Mouse (Mus musculus) limb, embryonic 14.5 days (tissue): ENCODE measurements around the gene Col9a3. TPM values are rescaled to one million over a fixed set of nuclear protein-coding genes. Genes with fewer than 3 reads are reported as not detected.
A peak's percentile ranks its signal among the peaks of the same experiment; 100 is the strongest.

Experiments used
- ATAC-seq: fragments of 200-750 bp; cut with Nextera tagmentation; 2 replicates; pipeline ENCODE4 v1.8.0; 2017; ENCODE audit warnings: low read depth, moderate number of reproducible peaks, moderate TSS enrichment; ENCODE audit not compliant: low FRiP score
- DNase-seq: peaks from one replicate; pipeline ENCODE4 v3.0.0-alpha.2; 2015; ENCODE audit warnings: low spot score
- H3K27ac ChIP-seq: fragments of 300-500 bp; sonication (generic); replicated peaks from 2 replicates; pipeline ENCODE4 v1.5.1; 2014; ENCODE audit warnings: low read depth, mild to moderate bottlenecking, low read length, moderate library complexity, mixed read lengths
- H3K27me3 ChIP-seq: fragments of 300-500 bp; sonication (generic); 2 replicates; pipeline ENCODE4 v1.6.1; 2014; ENCODE audit warnings: low read length, mixed read lengths; ENCODE audit not compliant: control insufficient read depth, insufficient read depth
- H3K36me3 ChIP-seq: fragments of 300-500 bp; sonication (generic); 2 replicates; pipeline ENCODE4 v1.6.1; 2014; ENCODE audit warnings: mild to moderate bottlenecking, low read length, moderate library complexity, mixed read lengths; ENCODE audit not compliant: control insufficient read depth, insufficient read depth
- H3K4me1 ChIP-seq: fragments of 300-500 bp; sonication (generic); 2 replicates; pipeline ENCODE4 v1.6.1; 2014; ENCODE audit warnings: antibody characterized with exemption, low read length, mixed read lengths; ENCODE audit not compliant: control insufficient read depth, insufficient read depth
- H3K4me2 ChIP-seq: fragments of 300-500 bp; sonication (generic); replicated peaks from 2 replicates; pipeline ENCODE4 v1.6.1; 2014; ENCODE audit warnings: low read depth, mild to moderate bottlenecking, low read length, moderate library complexity; ENCODE audit not compliant: severe bottlenecking
- H3K4me3 ChIP-seq: fragments of 300-500 bp; sonication (generic); replicated peaks from 2 replicates; pipeline ENCODE4 v1.5.1; 2014; ENCODE audit warnings: low read length
- H3K9ac ChIP-seq: fragments of 300-500 bp; sonication (generic); 2 replicates; pipeline ENCODE4 v1.6.1; 2014; ENCODE audit warnings: mild to moderate bottlenecking, low read depth, low read length, moderate library complexity; ENCODE audit not compliant: severe bottlenecking
- H3K9me3 ChIP-seq: fragments of 300-500 bp; sonication (generic); 2 replicates; pipeline ENCODE4 v1.6.1; 2016; ENCODE audit warnings: low read length; ENCODE audit not compliant: control insufficient read depth
- POLR2A ChIP-seq: fragments of 200-500 bp; IDR thresholded peaks from 2 replicates; pipeline ENCODE4 v1.8.0; 2012; ENCODE audit warnings: inconsistent platforms, mild to moderate bottlenecking, moderate library complexity, borderline replicate concordance; ENCODE audit not compliant: insufficient read depth, insufficient read length; ENCODE audit errors: extremely low read depth
- WGBS: fragments of 180-500 bp; shearing (Covaris S2); extraction: QIAGEN DNeasy Blood & Tissue Kit; methylation state at CpG from one replicate; pipeline ENCODE4 v1.1.7; 2014; 5-methylcytosine and 5-hydroxymethylcytosine counted together
- polyA plus RNA-seq, 2 experiments: library from polyadenylated mRNA; depleted of rRNA in 1 of 2; stranded (reverse) in 1 of 2; unstranded in 1 of 2; fragments of >200 nt; fragmentation: Nextera tagmentation in 1 of 2; extraction: Ambion mirVana in 1 of 2; gene quantifications; 2 replicates each; pipeline versions ENCODE4 v1.2.1 to v1.2.3; 2012 to 2014

The Col9a3 gene
- polyA plus RNA-seq, 2 experiments, result 334 to 612 TPM

- H3K9ac ChIP-seq, result peak within 1 kb of the TSS; percentile 90
- H3K4me1 ChIP-seq, result peaks cover 11% of the 10 kb centered on the region
- ATAC-seq, result peak; percentile 94
- peaks cover 56% of the 10 kb centered on the region for H3K36me3 ChIP-seq
- peak; percentile 91 for DNase-seq
- under 1% methylated on average over 40 of the region's 67 CpGs for WGBS
- H3K9me3 ChIP-seq, result no peaks in the 10 kb centered on the region
- H3K27me3 ChIP-seq, result no peaks in the 10 kb centered on the region
- peak within 1 kb of the TSS; percentile 87 for H3K27ac ChIP-seq
- peak within 1 kb of the TSS; percentile 92 for H3K4me3 ChIP-seq
- H3K4me2 ChIP-seq, result peak within 1 kb of the TSS; percentile 78
- TF ChIP-seq POLR2A, result peak; percentile 65; the same call in 1 of the 2 replicates
Observed at GRCm38 (mm10) chr2:180589123-180589831, 8.3 kb upstream of the Col9a3 start, which contains the start of gene Ogfr. Gene Ogfr (plus strand): TSS chr2:180589245.

- peak overlapping the region; percentile 64 for H3K9ac ChIP-seq
- peak; percentile 69; the same call in 1 of the 2 replicates for TF ChIP-seq POLR2A
- H3K36me3 ChIP-seq, result peaks cover 35% of the 10 kb centered on the region
- WGBS, result 1% methylated on average over 35 of the region's 41 CpGs
- peak; percentile 72 for ATAC-seq
- H3K4me3 ChIP-seq, result peak overlapping the region; percentile 47
- peak; percentile 12 for DNase-seq
- H3K4me2 ChIP-seq, result peak overlapping the region; percentile 65
- H3K27ac ChIP-seq, result peak overlapping the region; percentile 88
- H3K4me1 ChIP-seq, result peaks cover 13% of the 10 kb centered on the region
- H3K27me3 ChIP-seq, result 0 out of 2 replicates have a peak, but pooled peaks cover 6% of the 10 kb centered on the region
- no peaks in the 10 kb centered on the region for H3K9me3 ChIP-seq
Observed at GRCm38 (mm10) chr2:180598157-180598705, 641 bp downstream of the Col9a3 start.

GRCm38 (mm10) chr2:180600569-180601021 is 3.0 kb downstream of the Col9a3 start:
- H3K27ac ChIP-seq, result peak overlapping the region; percentile 71
- 0 out of 2 replicates have a peak, but pooled peaks cover 6% of the 10 kb centered on the region for H3K27me3 ChIP-seq
- peak overlapping the region; percentile 65 for H3K4me2 ChIP-seq
- DNase-seq (no peak), ATAC-seq (no peak)
- no peaks in the 10 kb centered on the region for H3K9me3 ChIP-seq
- 34% methylated on average over 9 of the region's 9 CpGs for WGBS
- peaks cover 15% of the 10 kb centered on the region for H3K4me1 ChIP-seq
- peak overlapping the region; percentile 47 for H3K4me3 ChIP-seq
- peaks cover 11% of the 10 kb centered on the region for H3K36me3 ChIP-seq
- H3K9ac ChIP-seq, result peak overlapping the region; percentile 64
- TF ChIP-seq POLR2A, result no peak

- Histone ChIP-seq H3K27me3 (no peaks in the 10 kb centered on the region), H3K27ac (0 out of 2 replicates have a peak overlapping the region, but pooled peaks have one; percentile 53), H3K4me3 (no peak overlapping the region; the same call in 1 of the 2 replicates), H3K4me2 (no peak overlapping the region), H3K9ac (no peak overlapping the region), H3K4me1 (peaks cover 11% of the 10 kb centered on the region), H3K9me3 (no peaks in the 10 kb centered on the region), H3K36me3 (peaks cover 18% of the 10 kb centered on the region)
- ATAC-seq, result peak; percentile 60
- DNase-seq, result no peak
- no peak for TF ChIP-seq POLR2A
- WGBS, result 28% methylated on average over 6 of the region's 6 CpGs
Observed at GRCm38 (mm10) chr2:180604781-180605180, 7.2 kb downstream of the Col9a3 start.

GRCm38 (mm10) chr2:180610283-180610682 is 12.7 kb downstream of the Col9a3 start:
- WGBS, result 71% methylated on average over 4 of the region's 4 CpGs
- no peak for TF ChIP-seq POLR2A
- Histone ChIP-seq H3K4me3 (no peak overlapping the region), H3K36me3 (peaks cover 31% of the 10 kb centered on the region), H3K27me3 (no peaks in the 10 kb centered on the region), H3K27ac (peak overlapping the region; percentile 70), H3K9me3 (no peaks in the 10 kb centered on the region), H3K4me1 (0 out of 2 replicates have a peak, but pooled peaks cover 3% of the 10 kb centered on the region), H3K9ac (no peak overlapping the region), H3K4me2 (no peak overlapping the region)
- no peak for ATAC-seq
- no peak for DNase-seq
